Mouse (Mus musculus) frontal cortex, postnatal 14 days (tissue): Measurements from ENCODE around the gene 6430628N08Rik.

ENCODE experiments used
- DNase-seq, 2 experiments: peaks; one replicate each; pipeline ENCODE4 v3.0.0; 2022; ENCODE audit warnings: low spot score in 2 of 2

Gene 6430628N08Rik

DNA sequence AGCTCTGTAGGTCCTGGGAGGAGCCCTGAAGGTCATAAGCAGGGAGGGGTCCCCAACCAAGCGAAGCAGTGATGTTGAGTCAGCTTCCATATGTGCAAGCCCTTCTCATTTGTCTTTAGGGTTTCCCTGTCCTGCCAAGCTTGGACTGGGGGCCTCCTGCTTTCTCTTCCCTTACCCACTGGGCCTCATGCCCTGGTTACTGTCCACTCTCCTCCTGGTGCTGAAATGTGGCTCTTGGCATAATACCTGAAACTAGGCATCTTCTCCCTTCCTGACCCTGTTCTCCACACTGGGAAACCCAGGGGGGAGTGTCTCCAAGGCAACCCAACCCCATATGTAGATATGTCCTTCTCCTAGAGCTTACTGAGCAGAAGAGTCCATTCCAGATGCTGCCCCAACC is 3.6 kb upstream of the 6430628N08Rik start:
- no peak for DNase-seq

DNA sequence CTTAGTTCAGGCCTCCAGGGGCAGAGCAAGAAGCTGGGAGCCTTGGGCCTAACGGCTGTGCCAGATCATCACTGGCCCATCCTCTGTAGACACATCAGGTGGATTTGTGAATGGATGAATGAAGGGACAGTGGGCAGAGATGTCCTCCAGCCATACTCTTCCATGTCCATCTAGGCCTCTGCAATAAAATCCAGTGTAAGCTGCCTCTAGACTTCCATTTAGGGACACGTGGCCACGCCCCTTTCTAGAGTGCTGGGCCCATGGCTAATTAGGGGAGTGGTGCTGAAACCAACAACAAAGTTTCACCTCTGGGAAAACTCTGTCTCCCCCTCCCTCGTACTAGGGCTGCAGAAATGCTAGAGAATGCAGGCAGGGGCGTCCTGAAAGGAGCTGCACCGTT is 399 bp upstream of the 6430628N08Rik start:
- no peak for DNase-seq

DNA sequence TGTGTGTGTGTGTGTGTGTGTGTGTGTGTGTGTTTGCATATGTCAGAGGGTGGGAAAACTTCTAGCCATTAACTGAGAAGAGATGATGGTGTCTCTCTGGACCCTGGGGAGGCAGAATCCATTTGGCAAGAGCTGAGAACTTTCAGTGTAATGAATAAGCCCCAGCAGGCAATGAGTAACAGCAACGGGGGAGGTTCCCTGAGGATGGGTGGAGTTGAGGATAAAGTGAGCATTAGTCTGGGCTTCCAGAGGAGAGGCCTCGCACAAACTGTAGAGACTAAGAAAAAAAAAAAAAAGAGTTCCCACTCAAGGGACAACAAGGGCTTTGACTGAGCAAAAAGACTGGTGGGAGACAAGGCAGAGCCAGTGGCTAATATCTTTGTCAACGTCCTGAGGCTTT is 3.8 kb downstream of the 6430628N08Rik start:
- no peak for DNase-seq

DNA sequence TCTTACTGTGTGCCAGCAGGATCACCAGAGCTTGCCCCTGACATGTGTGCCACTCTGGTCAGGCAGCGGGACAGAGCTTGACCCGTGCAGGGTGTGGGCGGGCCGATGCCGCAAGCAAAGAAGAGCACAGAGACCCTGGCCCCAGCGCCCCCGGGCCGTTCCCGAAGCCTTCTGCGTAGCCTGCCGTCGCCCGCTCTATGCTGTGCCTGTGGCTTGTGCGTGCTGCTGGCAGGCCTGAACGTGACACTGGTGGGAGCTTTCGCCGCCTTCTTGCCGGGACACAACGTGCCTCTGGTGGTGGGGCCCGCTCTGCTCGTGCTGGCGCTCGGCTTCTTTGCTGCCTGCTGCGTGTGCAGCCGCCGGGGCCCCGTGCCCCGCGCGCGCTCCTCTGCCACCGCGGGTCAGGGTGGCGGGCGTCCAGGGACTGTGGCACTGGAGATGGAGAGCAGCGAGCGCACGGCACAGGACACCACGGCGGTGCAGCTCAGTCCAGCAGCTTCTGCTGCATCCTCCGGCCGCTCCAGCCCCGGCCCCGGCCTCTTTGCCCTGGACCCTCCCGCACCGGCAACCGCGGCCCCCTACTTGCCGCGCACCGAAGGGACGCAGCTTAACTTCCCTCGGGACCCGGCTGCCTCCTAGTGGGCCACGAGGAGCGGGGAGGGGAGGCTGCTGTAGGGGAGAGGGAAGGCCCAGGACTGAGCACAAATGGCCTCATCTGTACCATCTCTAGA is 7.6 kb downstream of the 6430628N08Rik start:
- DNase-seq: no peak

DNA sequence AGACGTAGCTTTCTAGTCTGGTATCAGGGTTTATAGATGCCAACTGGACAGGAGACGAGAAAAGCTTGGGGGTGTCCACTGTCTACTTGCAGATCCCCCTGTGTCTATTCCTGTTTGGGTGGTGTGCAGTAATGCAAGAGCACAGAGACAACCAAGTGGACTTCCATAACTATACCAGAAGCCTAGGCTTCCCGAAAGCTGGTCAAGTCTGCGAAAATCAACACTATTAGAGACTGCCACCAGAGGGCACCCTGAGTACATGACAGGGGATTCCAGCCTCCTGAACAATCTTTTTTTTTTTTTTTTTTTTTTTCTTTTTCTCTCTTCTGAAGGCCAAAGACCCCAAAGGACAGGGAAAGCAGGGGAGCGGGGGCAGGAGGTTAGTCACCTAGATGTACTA is 12.4 kb downstream of the 6430628N08Rik start:
- peak in 1 of 2 experiments; percentile 83 for DNase-seq

DNA sequence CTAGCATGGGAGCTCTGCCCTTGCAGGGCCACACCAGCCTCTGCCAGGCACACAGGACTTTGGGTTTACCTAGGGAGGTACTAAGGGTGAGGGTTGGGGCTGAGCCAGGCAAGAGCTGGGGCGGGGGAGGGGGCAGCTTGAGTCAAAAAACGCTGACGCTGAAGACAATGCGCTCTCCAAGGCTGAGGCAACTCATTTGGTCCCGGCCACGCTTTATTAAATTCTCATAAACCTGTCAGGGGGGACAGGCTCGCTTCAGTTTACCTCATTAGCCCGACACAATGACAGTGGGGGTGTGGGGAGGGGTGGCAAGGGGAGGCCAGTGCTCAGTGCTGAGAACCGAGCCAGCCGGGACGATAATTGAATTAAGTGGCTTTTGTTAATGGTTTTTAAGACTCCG is 13.9 kb downstream of the 6430628N08Rik start:
- no peak for DNase-seq

DNA sequence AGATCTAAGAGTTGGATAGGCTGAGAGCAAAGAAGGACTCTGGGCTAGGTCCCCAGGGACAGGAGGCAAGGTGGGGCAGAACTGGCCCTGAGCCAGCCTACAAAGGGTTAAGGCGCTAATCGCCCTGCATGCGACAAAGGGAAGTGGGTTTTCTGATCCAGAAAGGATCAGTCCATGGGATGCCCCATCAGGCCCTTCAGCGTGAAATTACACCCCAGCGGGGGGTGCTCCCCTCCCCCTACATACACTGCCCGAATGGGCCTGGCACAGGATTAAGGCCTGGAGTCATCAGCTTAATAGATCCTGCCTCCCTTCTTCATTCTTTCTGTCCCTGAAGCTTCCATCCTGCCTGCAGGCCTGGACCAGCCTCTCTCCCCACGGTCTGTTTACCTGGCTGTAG is 15.2 kb downstream of the 6430628N08Rik start:
- DNase-seq: no peak

DNA sequence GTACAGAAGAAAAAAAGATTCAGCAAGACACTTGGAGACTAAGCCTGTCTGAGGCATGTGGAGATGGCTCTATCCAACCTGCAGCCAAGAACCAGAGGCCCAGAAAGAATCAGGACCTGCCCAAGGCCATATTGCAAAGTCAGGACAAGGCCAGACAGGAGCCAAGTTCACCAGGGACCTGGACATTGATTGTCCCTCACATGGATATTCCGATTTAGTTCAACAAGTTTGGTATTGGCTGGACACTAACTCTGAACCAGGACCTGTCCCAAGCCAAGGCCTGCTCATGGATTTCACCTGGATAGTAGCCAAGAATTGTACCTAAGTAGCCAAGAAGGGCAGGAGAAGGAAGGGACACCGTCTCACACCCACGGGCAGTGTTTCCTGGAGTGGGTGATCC is 16.3 kb downstream of the 6430628N08Rik start:
- DNase-seq: no peak

DNA sequence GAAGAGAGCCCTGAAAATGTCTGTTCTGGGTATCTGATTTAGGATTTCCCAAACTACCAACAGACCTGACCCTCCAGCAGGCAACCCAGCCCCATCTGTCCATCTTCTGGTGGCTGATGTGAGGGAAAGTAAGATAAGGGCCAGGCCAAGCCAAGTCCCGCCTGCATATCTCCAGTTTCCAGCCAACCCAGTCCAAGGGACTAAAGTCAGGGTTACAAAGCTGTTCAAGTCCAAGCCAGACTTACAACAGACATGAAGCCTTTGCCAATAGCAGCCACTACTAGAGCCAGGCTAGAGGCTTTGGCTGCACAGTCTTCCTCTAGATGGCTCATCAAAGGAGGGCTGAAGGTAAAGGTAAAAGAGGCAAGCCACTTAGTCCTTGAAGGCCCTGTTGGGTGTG is 17.5 kb downstream of the 6430628N08Rik start:
- DNase-seq: no peak

DNA sequence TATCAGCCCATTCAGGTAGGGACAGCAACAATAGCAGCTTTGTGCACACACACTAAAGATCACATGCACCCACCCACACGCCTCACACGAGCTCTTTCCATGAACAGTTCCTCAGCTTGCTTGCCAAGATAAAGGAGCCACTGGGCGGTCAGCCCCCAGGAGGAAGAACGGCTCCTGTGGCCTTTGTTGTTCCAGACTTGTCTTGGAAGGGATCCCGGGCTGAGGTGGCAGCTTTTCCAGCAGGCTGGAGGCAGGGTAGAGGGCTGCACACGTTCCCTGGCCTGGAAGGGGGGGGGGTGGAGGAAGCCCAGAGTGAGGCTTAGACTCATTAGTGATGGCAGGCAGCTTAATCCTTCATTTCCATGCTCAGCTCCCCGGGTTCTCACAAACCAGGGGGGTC is 18.2 kb downstream of the 6430628N08Rik start:
- DNase-seq: no peak

DNA sequence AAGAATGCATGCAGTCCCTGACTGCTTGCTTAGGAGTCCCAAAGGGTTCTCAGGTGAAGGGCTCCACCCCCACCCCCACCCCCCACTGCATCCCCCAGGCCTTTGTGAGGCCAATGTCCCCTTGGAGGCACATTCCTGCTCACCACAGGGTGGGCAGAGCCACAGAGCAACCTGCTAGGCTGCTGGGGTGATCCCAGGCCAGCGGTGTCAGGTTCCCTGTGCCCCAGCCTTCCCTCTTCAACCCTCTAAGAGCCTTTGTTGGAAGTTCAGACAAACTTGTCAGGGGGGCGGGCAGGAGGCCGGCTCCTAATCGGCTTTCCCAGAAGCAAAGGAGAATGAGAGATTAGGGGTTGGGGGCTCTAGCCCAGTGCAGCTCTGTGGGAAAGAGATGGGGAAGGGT is 21.1 kb downstream of the 6430628N08Rik start:
- no peak for DNase-seq

DNA sequence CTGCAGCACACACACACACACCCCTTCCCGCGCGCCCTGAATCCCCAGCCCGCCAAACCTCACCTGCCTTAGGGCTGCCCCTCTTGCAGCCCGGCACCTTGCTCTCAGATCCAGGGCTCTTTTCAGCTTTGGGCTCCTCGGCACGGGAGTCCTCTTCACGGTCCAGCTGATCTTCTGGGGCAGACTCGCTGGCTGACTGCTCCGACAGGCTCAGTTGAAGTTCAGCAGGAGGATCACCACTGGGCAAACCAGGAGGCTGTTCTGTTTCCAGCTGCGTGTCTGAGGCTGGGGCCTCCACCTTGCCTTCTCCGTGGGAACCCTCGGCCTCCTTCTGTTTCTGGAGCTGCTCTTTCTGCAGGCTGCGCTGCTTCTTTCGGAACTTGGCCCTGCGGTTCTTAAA is 29.4 kb downstream of the 6430628N08Rik start:
- no peak for DNase-seq

DNA sequence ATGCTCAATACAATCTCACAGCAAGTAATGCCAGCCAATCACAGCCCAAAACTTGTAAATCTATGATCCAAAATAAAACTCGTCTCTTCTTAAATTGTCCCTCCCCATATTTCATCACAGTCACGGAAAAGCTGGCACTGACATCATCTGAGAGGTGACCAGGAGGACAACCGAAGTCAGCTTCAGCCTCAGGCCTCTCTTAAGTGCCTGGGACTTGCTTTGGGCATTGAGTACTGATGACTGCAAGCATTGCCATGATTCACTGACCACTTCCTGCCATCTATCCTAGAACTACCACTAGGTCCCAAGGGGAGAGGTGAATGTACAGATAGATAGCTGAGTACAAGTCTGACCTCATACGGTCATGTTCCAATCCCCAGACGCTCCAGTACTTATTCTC is 32.2 kb downstream of the 6430628N08Rik start:
- DNase-seq: no peak

DNA sequence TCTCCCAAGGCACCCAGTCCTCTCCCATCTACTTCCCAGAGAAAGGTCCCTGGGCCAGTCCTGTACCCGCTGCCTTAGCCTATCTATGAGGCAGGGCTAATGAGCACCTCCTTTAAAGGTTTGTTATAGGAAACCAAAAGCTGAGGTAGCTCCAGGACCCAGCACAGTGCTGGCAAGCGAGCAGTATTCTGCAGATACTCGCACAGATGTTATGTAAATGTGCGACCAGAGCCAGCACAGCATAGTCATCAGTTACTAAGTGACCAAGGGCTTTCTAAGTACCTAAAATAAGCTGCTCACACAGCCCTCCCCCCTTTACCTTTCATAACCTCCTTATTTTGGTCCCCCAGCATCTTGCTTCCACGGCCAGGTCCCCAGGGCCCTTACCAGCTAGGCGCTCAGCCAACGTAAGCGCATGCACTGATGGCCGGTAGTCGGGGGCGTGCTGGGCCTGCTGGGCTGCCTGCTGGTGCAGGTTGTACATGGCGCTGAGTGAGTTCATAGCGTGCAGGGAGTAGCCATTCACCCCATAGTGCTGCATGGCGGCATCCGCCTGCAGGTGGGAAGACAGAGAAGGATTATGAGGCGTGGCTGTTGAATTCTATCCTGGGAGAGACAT is 32.9 kb downstream of the 6430628N08Rik start:
- no peak for DNase-seq

DNA sequence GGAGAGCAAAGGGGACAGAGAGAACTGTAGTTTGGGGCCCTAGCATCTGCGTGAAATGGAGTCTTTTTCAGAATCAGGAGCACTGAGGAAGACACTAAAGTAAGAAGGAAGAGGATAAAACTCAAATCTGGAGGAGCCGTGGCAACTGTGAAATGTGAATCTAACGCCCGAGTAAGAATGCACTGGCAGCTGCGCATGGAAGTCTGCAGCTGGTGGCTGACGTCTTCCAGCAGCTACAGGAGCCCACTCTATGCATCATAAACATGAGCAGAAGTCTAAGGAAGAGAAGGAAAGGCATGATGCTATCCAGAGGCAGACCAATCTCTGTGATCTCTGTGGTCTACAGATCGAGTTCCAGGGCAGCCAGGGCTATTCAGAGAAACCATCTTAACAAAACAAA is 37.2 kb downstream of the 6430628N08Rik start:
- DNase-seq: no peak

DNA sequence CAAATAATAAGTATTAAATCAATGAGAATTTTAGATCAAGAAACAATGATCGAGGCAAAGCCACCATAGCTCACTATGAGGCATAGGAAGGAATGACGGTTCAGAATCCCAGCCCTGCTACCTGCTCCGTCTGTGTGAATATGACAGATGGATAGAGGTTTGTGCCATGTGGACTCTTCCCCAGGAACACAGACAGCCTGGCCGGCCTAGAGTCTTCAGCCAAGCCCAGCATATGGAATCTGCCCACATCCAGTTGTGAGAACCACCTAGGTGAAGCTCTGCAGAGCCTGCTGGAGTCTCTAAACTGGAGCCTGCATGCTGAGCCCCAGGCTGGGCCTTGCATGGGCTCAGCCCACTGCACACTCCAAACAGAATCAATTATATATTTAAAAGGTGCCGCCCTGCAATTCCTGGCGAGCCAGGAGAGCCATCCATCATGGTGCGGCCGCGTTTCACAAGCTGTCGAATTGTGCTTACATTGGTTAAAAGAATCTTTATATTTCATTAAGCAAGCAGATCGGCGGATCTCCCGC is 41.2 kb downstream of the 6430628N08Rik start:
- DNase-seq: no peak

DNA sequence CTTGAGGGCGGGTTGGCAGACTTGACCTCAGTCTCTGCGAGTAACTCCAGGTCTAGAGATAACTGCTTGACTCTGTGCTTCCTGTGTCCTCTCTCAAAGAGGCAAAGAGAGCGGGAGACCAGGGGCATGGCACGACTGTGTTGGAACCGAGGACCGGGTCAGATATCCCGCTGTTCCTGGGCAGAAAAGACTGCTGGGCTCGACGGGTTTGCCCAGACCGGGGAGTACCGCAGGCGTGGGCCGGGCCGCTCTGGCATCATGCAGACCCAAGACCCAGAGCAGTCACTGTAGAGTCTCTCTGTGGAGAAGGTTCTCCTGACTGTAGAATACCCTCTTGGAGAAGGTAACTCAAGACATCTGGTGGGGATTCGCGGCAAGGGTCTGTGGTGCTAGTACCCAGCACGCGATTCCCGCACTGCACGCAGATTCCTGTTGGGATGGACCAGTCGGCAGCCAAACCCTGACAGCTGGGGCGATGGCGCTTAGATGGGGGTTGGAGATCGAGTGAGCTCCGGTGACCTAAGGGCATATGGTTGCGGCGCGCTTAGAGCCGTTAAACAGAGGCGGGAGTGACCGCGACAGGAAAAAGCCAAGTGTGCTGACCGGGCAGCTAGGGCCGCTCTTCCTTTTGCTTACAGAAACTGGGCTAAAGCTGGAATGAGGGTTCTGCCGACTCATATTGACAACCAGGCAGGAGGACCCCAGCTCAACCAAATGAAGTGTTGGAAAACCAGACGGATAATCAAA is 45.5 kb downstream of the 6430628N08Rik start:
- DNase-seq: no peak

DNA sequence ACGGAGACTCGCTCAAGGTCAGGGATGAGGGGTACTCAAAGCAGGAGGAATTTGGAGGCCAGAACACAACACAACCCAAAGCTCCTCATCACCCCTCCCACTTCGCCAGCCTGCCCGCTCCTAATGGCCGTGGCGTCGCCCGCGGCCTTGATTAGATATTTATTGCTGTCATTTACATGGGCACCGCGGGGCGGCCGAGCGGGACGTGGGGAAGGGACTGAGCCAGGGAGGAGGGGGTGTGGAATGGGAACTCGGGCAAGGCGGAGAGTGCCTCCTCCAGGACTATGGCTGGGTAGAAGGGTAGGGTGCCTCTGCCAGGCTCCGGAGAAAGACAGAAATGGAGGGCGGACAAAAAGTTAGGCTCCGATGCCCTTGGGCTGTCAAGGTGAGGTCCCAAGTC is 46.2 kb downstream of the 6430628N08Rik start:
- DNase-seq: no peak

DNA sequence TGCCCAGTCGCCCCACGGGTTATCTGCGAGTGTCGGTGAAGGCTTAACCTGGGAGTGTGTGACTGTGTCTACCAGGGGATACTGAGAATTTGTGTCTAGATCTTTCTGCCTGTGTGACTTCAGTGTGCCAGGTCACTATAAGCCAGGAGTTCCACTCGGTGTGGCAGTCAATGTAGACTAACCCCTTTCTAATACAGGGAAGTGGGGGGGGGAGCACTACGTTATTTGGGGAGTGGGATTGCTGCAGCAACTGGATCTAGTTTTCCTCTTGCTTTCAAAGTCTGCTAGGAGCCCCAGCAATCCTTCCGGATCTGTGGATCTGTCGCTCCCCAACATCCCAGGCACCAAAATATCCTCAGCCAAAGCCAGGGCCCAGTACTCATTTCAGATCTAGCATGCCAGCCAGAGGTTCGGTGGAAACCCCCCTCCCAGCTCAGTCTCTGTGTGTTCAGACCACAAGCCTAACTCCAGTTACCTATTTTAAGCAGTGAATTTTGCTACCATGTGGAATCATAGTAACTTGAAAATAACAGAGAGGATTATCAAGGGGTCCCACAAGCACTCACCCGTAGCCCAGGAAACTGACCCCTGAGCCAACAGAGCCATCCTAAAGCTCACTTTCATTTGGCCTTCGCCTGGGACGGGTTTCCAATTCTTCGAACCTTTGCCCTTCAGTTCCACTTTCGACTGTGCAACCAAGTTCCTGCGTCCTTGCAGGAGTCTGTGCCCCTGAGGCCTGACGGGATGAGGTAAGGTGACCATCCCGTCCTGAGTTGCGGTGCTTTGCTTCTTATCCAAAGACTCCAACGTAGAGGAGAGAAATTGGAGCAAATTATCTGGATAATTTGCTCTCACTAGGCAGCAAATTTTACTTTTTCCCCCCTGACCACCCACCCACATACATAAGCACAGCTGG is 46.9 kb downstream of the 6430628N08Rik start:
- DNase-seq: no peak

DNA sequence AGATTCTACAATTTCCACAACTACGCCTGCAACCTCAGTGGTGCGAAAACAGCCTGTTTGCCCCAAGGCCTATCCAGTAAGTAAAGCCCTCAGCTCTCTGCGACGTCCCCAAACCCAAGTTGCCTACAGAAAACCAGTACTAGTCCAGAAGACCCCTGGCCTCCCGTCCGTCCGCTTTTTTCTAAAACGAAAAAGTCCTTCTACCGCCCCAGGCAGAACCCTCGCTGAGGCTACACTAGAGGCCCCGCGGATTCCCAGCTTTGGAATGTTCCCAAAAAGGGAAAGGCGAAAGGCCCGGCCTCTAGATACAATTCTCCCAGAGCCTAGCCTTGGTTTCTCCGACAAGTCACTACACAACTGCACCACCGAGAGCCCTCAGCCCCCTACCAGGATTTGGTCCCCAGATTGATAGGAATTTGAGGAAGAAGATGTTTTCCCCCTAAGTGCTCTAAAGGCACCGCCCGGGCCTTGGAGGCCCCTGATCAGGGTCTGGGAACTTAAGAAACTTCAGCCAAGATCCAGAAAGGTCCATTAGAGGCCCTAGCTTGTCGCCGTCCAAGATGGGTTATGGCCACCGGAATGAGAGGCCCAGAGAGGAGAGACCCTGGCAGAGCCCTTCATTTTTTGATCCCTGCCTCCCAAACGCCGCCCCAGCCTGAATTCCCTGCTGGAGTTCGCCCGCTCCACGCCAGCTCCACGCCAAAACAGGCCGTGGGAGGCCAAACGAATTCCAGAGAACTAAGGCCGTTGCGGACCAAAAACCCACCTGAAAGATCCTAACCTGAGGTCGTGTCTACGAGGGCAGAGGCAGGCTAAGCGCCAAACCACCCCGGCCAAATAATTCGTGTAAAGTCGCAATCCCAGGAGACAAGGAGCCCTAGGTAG is 48.1 kb downstream of the 6430628N08Rik start:
- peak in 1 of 2 experiments; percentile 45 for DNase-seq
